Mouse (Mus musculus) myocyte (in vitro differentiated cells): ENCODE measurements around the gene Olfr689. TPM values are rescaled to one million over a fixed set of nuclear protein-coding genes. Genes with fewer than 3 reads are reported as not detected.

Experiments used
- H3K27me3 ChIP-seq: one replicate; pipeline ENCODE4 v1.6.1; 2011; ENCODE audit not compliant: control insufficient read depth, insufficient read depth, insufficient read length
- H3K36me3 ChIP-seq: one replicate; pipeline ENCODE4 v1.6.1; 2011; ENCODE audit not compliant: control insufficient read depth, insufficient read depth
- H3K4me2 ChIP-seq: one replicate; pipeline ENCODE4 v1.6.1; 2011; ENCODE audit warnings: low read depth, control low read depth
- H3K4me3 ChIP-seq: one replicate; pipeline ENCODE4 v1.5.1; 2011; ENCODE audit warnings: mild to moderate bottlenecking, control low read depth, moderate library complexity
- H3K79me2 ChIP-seq: one replicate; pipeline ENCODE4 v1.6.1; 2011; ENCODE audit not compliant: control insufficient read depth, insufficient read depth
- H3ac ChIP-seq: one replicate; pipeline ENCODE4 v1.6.1; 2011; ENCODE audit not compliant: control insufficient read depth, insufficient read length
- CEBPB ChIP-seq: IDR thresholded peaks from 2 replicates; pipeline ENCODE4 v1.6.1; 2011; ENCODE audit warnings: mild to moderate bottlenecking, moderate library complexity; ENCODE audit not compliant: poor library complexity, insufficient read depth, severe bottlenecking
- E2F4 ChIP-seq: IDR thresholded peaks from one replicate; pipeline ENCODE4 v1.6.1; 2011; ENCODE audit warnings: mild to moderate bottlenecking, control low read depth, moderate library complexity; ENCODE audit not compliant: insufficient read depth
- MAX ChIP-seq: IDR thresholded peaks from one replicate; pipeline ENCODE4 v1.6.1; 2011; ENCODE audit warnings: low read depth, mild to moderate bottlenecking, control low read depth
- MYOD1 ChIP-seq, 3 experiments: IDR thresholded peaks; one replicate each; pipeline ENCODE4 v1.6.1; 2011; ENCODE audit warnings: control low read depth in 2 of 3, low read depth in 2 of 3, mild to moderate bottlenecking in 2 of 3, moderate library complexity in 1 of 3; ENCODE audit not compliant: insufficient read length in 2 of 3, control insufficient read depth in 1 of 3
- MYOG ChIP-seq, 3 experiments: IDR thresholded peaks; one replicate each; pipeline ENCODE4 v1.6.1; 2011; ENCODE audit warnings: control low read depth in 2 of 3, low read depth in 2 of 3, mild to moderate bottlenecking in 2 of 3; ENCODE audit not compliant: insufficient read length in 2 of 3, control insufficient read depth in 1 of 3, insufficient read depth in 1 of 3
- POLR2A ChIP-seq: IDR thresholded peaks from one replicate; pipeline ENCODE4 v1.6.1; 2011; ENCODE audit warnings: low read depth, mild to moderate bottlenecking, control low read depth, moderate library complexity; ENCODE audit not compliant: insufficient read length
- POLR2AphosphoS2 ChIP-seq: IDR thresholded peaks from one replicate; pipeline ENCODE4 v1.6.1; 2011; ENCODE audit warnings: low read depth, control low read depth; ENCODE audit not compliant: insufficient read length
- REST ChIP-seq: IDR thresholded peaks from one replicate; pipeline ENCODE4 v1.6.1; 2011; ENCODE audit warnings: mild to moderate bottlenecking, control low read depth, moderate library complexity; ENCODE audit not compliant: insufficient read depth, insufficient read length
- SRF ChIP-seq: IDR thresholded peaks from one replicate; pipeline ENCODE4 v1.6.1; 2011; ENCODE audit warnings: low read depth; ENCODE audit not compliant: control insufficient read depth, insufficient read length
- TCF12 ChIP-seq: IDR thresholded peaks from one replicate; pipeline ENCODE4 v1.6.1; 2011; ENCODE audit warnings: mild to moderate bottlenecking, control low read depth; ENCODE audit not compliant: poor library complexity, insufficient read depth, severe bottlenecking
- TCF3 ChIP-seq: IDR thresholded peaks from one replicate; pipeline ENCODE4 v1.6.1; 2011; ENCODE audit warnings: low read depth, control low read depth; ENCODE audit not compliant: insufficient read length
- USF1 ChIP-seq: IDR thresholded peaks from one replicate; pipeline ENCODE4 v1.6.1; 2011; ENCODE audit warnings: low read depth, mild to moderate bottlenecking, control low read depth, moderate library complexity
- polyA plus RNA-seq: library from polyadenylated mRNA; unstranded; fragments of >200 nt; fragmentation: generic; extraction: Trizol; gene quantifications from one replicate; pipeline ENCODE4 v1.2.1, GENCODE M21; 2012; ENCODE audit warnings: missing spikeins

Olfr689 gene
- polyA plus RNA-seq: not detected

GRCm38 (mm10) chr7:105310865-105311264 is at the start of gene Olfr689:
Gene Olfr689, plus strand, starts transcription at chr7:105311165.
- no peaks in the 10 kb centered on the region for H3K79me2 ChIP-seq

DNA sequence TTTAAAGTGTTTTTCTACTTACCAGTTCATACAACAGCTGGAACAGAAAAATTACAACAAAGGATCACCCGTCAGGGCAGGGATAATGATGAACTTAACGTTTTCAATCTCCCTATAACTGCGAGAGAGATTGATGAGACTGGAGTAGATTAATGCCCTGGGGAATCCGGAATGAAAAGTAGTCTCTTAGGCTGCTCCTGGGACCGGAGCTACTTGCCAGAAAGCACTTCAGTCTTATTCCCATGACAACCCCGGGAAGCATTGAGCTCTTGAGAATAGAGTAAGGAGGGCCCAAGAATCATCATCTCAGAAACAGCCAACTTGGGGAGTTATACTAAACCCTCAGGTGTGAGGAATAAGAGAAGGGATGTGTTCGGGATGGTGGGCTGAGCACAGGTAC is 38.5 kb upstream of the Olfr689 start:
- Histone ChIP-seq H3K4me3 (no peak overlapping the region), H3K4me2 (no peak overlapping the region), H3K27me3 (no peaks in the 10 kb centered on the region), H3ac (no peak overlapping the region), H3K79me2 (no peaks in the 10 kb centered on the region), H3K36me3 (no peaks in the 10 kb centered on the region)
- no peak for TF ChIP-seq REST
- no peak for TF ChIP-seq TCF12
- no peak for TF ChIP-seq USF1
- no peak for TF ChIP-seq MYOG (IDR thresholded peaks at IDR 0.05; ENCODE audit: control insufficient read depth in 1 of 3, insufficient read depth in 1 of 3, insufficient read length in 2 of 3, low read depth in 2 of 3)

More at GRCm38 (mm10) chr7:105310865-105311264, at the start of gene Olfr689:
- Histone ChIP-seq H3K27me3 (no peaks in the 10 kb centered on the region), H3K36me3 (no peaks in the 10 kb centered on the region), H3ac (no peak within 1 kb of the TSS), H3K4me2 (no peak within 1 kb of the TSS), H3K4me3 (no peak within 1 kb of the TSS)
- TF ChIP-seq MYOD1 (IDR thresholded peaks at IDR 0.05; ENCODE audit: control insufficient read depth in 1 of 3, insufficient read length in 2 of 3, low read depth in 2 of 3): no peak
- TF ChIP-seq TCF3: no peak

DNA sequence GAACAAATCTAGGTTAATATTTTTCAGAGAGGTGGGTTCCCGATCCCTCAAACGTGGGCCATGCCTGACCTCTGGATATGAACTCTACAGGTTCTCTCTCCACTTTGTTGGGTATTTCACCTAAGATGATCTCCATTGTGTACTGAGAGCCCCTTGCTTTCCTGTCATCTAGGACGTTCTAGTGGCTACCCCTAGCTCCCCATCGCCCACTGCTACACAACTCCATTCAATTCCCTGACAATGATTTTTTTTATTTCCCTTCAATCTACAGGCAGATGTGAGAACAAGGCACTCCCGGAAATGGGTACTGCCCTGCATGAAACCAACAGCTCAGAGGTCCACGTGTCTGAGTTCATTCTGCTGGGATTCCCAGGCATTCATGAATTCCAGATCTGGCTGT is 23.2 kb upstream of the Olfr689 start, which contains the start of gene Olfr688:
TSS of gene Olfr688 (plus strand) at position 301 of the 400 bp plus-strand sequence.
- Histone ChIP-seq H3ac (no peak within 1 kb of the TSS), H3K4me3 (no peak within 1 kb of the TSS), H3K27me3 (no peaks in the 10 kb centered on the region), H3K79me2 (no peaks in the 10 kb centered on the region), H3K4me2 (no peak within 1 kb of the TSS), H3K36me3 (no peaks in the 10 kb centered on the region)
- TF ChIP-seq TCF12 (no peak), E2F4 (no peak), SRF (no peak), POLR2AphosphoS2 (no peak), MYOG (IDR thresholded peaks at IDR 0.05; ENCODE audit: control insufficient read depth in 1 of 3, insufficient read depth in 1 of 3, insufficient read length in 2 of 3, low read depth in 2 of 3) (no peak), MYOD1 (IDR thresholded peaks at IDR 0.05; ENCODE audit: control insufficient read depth in 1 of 3, insufficient read length in 2 of 3, low read depth in 2 of 3) (no peak)

DNA sequence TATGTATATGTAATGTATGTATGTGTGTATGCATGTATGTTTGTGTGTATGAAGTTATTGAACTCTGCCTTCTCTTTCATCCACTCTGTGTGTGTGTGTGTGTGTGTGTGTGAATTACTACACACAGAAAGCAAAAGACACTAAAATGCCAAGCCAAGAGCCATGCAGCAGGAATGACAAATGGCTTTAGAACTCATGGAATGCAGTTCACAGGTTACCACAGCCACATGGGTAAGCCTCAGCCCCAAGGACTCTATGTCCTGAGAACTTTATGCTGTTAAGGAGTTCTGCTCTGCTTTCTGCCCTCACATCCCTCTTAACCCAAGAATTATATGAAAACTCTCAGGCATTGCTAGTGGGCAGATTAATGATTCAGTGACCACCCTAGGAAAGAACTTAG is 20.9 kb upstream of the Olfr689 start:
- no peak for TF ChIP-seq USF1
- no peak for TF ChIP-seq TCF3
- TF ChIP-seq POLR2AphosphoS2: no peak
- no peak for TF ChIP-seq MAX
- no peak for TF ChIP-seq POLR2A
- TF ChIP-seq CEBPB: no peak
- TF ChIP-seq E2F4: no peak
- TF ChIP-seq REST: no peak
- Histone ChIP-seq H3K36me3 (no peaks in the 10 kb centered on the region), H3K4me2 (no peak overlapping the region), H3K79me2 (no peaks in the 10 kb centered on the region), H3ac (no peak overlapping the region), H3K4me3 (no peak overlapping the region), H3K27me3 (no peaks in the 10 kb centered on the region)

DNA sequence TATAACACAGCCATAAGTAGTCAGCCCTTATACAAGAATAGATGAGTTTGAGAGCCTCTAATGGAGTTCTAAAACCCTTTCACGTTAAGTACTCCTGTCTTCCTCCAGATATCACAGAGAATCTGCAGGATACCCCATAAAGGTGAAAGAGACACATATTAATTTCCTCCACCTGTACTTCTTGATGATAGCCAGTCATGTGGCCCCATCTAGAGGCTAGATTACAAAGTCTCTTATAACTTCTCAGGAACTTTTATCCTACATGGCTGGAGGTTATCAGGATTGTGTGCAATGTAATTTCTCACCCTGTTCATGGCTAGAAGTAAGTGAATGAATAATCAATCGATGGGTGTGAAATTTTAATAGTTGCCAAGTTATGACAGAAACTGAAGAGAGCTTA is 14.3 kb downstream of the Olfr689 start:
- H3K4me3 ChIP-seq: no peak overlapping the region
- no peak overlapping the region for H3ac ChIP-seq
- H3K27me3 ChIP-seq: no peaks in the 10 kb centered on the region
- H3K36me3 ChIP-seq: no peaks in the 10 kb centered on the region
- no peak for TF ChIP-seq USF1
- TF ChIP-seq REST: no peak
- no peak for TF ChIP-seq TCF3
- TF ChIP-seq MYOG (IDR thresholded peaks at IDR 0.05; ENCODE audit: control insufficient read depth in 1 of 3, insufficient read depth in 1 of 3, insufficient read length in 2 of 3, low read depth in 2 of 3): no peak
- TF ChIP-seq SRF: no peak
- TF ChIP-seq MAX: no peak
- TF ChIP-seq MYOD1 (IDR thresholded peaks at IDR 0.05; ENCODE audit: control insufficient read depth in 1 of 3, insufficient read length in 2 of 3, low read depth in 2 of 3): no peak
- TF ChIP-seq POLR2AphosphoS2: no peak
- TF ChIP-seq CEBPB: no peak
- TF ChIP-seq POLR2A: no peak
- no peak for TF ChIP-seq E2F4
- TF ChIP-seq TCF12: no peak
- H3K4me2 ChIP-seq: no peak overlapping the region
- no peaks in the 10 kb centered on the region for H3K79me2 ChIP-seq

GRCm38 (mm10) chr7:105334004-105334403 is 23.0 kb downstream of the Olfr689 start, which contains the start of gene Olfr690:
Gene Olfr690, minus strand, starts transcription at chr7:105334104.
- TF ChIP-seq TCF3 (no peak), USF1 (no peak), REST (no peak)
- Histone ChIP-seq H3ac (no peak within 1 kb of the TSS), H3K4me3 (no peak within 1 kb of the TSS), H3K27me3 (no peaks in the 10 kb centered on the region), H3K36me3 (no peaks in the 10 kb centered on the region), H3K4me2 (no peak within 1 kb of the TSS), H3K79me2 (no peaks in the 10 kb centered on the region)
